Mouse (Mus musculus) cerebellum, postnatal 10 days (tissue): ENCODE data around the gene Rere.

Experiments
- DNase-seq, 2 experiments: peaks; one replicate each; pipeline ENCODE4 v3.0.0; 2021; ENCODE audit warnings: mixed read lengths in 2 of 2

The Rere gene

DNA sequence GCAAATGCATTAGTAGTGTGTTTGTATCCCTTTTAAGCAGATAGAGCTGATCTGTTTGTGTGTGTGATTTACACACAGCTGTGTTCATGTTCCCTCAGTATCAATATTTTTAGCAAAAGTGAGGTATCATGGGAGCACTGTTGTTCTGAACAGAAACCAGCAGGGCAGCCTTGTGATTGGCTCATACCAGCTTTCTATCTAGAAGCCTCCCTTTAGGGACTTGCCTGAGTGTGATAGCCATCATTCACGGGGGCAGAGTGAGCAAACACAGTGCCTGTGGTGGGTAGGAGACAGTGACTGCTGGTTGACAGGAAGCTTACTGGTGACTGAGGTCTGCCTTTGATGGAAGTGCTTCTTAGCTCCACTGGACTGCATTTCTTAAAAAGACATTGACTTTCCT, 276.5 kb downstream of the Rere start:
- DNase-seq = no peak

DNA sequence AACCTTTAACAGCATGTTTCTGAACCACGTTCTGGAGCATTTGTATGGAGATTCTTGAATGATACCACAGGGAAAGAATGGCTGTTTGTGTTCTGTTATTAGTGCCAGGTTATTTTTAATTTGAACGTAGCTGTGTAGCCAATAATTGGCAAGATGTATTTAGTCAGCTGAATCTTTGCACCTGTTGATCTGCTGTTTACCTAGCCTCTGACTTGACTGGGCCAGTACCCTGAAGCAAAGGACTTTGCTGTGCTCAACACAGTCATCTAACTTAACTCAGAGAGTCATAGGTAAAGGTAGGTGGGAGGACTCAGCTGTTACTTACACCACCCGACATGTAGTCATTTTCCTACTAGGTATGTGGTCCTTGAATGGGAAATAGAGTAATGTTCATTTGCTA, 278.1 kb downstream of the Rere start:
- no peak for DNase-seq

DNA sequence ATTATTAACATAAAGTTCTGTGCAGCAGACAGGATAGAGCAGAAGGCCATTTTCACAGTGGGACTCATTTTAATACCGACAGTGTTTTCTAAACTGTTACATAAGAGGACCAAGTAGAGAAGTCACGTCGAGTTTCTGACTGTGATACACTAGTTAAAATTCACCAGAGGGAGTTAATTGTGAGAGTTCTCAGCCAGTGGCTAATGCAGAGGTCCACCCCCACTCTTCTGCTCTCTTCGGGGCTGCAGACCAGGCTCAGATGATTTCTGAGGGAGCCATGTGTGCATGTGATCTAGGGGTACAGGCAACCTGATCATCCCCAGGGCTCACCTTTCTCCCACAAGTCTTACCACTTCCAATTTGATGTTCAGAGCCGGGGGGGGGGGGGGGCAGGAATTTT, 281.8 kb downstream of the Rere start:
- DNase-seq = no peak

DNA sequence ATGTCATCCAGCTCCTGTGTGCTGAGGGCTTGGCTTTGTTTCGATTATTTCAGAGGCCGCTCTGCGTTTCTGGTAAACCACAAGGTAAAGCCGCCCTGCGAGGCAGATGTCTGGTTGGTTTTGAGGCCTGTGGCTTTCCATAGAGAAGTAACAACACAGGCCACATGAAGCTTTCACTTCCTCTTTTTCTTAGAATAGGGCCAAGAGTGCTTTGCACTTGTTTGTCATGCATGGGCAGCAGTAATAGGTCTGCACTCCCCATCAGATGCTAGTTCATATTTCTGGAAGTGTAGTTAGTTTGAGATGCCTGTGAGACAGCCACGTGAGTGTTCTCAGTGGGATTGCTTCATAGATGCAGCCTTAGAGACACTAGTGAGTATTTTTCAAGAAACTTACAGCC, 284.7 kb downstream of the Rere start:
- DNase-seq = no peak

DNA sequence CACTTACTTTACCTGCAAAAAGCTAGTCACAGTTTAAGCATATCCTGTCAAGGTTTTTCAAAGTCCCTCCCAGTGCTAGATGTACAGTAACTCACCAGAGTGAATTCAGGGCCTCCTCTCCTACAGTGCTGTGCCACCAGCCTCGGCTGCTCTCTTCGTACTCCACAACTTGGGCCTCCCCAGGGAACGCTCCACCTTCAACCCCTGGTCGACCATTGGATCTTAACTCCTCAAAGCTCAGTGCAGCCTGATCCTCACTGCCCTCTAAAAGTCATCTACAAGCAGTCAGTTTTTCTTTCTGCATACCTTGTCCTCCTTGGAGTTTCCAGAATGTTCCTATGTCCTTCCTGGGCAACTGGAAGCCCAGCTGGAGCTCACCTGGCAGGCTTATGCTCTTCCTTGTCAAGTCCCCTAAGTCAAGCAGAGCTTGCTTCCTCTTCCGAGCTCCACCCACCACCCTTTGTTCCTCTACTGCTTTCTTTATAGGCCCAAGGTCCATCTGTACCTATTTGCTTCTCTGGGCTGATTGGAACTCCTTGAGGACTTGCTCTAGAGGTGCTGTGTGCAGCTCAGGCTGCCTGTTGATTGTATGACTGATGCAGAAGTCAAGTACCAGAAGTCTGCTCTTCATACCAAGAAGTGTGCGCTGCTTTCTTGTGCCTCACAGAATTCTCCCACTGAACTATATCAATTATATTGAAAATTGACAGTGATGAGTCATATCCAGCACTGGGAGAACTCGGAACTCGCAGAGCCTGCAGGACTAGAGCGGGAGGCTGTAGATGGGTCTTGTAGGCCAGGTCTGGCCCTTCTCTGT, 287.1 kb downstream of the Rere start:
- DNase-seq = peak in 1 of 2 experiments; percentile 34

DNA sequence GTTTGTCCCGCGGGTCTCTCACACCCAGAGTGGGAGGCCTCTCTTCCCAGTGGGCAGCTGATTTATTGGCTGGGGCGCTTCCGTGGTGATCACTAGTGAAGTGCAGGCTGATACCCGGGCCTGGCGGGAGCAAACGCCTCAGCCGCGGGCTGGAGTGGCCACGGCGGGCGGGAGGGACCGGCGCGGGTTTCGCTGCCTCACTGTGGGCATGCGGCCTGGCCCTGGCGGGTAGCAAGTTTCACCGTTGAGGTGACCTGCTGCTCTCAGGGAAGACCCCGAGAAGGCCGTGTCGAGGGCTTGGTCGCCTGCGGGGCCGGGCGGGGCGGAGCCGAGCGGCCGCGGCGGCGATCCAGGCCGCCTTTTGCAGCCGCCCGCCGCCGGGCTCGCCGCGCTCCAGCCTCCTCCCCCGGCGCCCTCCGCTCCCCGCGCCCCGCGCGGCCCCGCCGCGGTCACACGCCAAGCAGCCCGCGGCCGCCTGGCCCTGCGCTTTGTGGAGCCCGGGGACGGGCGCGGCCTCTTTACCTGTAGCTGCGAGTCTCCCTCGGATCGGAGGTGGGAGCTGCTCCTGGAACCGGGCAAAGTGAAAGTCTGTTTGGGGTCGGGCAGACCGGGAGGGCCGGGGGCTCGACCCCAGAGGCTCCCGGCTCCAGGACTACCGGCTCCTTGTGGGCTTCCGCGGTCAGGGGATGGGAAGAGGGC, 287.8 kb downstream of the Rere start:
- peak; percentile 78 to 81 for DNase-seq

DNA sequence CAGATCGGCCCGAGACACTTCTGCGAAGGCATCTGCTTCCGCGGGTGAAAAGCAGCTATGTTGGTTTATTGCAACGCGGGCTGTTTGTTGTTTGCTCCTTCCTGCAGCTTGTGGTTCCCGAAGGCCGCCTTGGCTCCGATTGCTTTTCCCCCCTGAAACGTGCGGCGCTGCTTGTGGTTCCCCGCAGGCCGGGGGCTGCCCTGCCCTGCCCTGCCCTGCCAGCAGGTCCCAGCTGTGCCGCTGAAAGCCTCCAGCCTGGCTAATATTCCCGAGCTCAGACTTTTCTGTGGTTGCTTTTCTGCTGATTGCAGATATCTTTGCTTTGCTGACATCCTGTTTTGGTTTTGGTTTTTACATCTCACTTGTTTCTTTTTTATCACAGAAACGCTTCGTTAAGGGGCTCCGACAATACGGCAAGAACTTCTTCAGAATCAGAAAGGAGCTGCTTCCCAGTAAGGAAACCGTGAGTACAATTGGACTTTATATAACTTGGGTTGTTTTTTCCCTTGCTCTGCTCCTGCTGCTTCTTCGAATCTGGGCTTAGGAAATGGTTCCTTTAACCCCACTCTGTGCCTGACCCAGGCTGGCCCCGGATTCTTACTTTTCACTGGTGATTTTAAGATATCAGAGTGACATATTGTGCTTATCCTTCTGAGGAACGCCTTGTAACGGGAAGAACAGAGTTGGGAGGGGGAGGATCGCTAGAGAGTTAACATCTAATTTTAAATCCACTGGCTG, 288.6 kb downstream of the Rere start:
- DNase-seq = peak; percentile 76 to 77

DNA sequence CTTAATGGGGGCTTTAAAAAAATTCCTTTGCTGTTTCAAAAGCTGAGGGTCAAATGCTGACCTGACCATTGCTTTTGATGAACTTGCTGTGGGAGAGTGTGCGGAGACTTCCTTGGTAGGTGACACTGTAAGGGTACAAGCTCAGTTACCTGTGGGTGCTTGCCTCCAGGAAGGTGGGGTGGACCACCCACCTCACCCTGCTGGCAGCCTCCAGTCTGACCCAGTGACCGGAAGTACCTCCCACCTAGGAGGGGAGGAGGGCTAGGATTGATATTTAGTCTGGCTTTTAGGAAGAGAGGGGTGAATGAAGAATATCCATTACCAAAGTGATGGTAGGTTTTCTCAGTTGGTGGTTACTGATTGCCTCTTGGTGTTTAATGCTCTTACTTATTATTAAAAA, 289.3 kb downstream of the Rere start:
- no peak for DNase-seq

DNA sequence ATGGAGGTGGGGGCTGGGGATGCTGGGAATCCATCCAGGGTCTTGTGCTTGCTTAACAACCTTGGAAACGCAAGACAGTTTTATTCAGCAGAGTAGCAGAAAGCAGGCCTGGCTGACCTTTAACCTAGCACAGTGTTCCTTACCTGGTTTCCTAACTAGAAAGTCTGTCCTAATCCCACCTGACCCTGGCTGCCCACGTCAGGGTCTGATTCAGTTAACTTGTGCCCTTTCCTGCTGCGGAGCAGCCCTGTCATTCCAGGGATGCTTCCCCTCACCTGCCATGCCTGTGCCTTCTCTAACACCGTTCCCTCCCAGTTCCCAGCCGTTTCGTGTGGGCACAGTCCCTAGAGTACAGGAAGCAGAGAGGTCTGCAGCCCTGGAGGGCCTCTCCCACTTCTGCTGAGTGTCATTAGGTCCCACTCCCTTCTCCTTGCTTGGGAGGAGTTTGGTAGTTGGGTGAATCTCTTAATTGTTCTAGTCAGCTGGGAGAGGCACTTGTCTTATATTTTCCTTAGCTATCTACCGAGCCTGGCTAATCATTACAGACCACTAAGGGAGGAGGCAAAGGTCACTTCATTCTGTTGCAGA, 290.8 kb downstream of the Rere start:
- DNase-seq = no peak

DNA sequence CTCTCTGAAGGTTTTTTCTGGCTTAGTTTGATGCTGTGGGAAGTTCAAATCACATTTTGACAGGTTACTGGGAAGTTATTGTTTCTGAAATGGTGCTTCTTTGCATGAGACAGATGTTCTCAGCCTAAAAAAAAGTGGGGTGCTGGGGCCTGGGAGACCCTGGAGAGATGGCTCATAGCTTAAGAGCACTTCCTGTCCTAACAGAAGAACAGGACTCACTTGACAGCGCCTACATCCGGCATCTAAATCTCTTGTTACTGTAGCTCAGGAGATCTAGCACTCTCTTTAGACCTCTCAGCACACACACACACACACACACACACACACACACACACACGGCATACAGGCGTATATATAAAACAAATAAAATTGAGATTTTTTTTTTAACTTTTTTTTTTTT, 291.5 kb downstream of the Rere start:
- no peak for DNase-seq

DNA sequence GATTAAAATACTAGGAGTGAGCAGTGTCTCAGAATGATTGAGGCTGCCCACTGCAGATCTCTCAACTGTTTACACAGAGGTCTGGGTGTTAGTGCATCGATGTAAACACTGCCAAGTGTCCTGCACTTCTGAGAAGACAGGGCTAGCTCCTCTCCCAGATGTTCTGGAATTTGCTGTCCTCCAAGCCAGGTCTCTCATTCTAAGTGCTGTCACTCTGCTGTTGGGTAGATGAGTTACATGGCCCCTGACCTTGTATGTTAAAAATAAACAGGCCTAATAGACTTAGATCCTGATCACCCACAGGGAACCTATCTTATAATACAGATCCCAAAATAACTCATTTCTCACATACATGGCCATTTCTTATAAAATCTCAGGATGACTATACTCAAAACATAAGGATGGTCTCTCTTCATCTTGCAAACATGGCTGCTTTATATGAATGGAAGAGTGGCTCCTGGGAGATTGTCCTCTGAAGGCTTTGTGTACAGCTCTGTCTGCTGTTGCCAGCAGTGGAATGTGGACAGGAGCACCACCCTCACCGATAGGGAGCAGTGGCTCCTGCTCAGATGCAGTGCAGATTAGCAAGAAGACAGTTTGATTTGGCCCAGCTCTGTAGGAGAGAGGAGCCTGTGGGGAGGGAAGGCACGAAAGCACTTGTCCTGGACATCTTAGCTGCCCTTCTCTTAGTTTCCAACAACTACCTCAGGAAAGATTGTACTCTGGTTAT, 294.1 kb downstream of the Rere start:
- no peak for DNase-seq

DNA sequence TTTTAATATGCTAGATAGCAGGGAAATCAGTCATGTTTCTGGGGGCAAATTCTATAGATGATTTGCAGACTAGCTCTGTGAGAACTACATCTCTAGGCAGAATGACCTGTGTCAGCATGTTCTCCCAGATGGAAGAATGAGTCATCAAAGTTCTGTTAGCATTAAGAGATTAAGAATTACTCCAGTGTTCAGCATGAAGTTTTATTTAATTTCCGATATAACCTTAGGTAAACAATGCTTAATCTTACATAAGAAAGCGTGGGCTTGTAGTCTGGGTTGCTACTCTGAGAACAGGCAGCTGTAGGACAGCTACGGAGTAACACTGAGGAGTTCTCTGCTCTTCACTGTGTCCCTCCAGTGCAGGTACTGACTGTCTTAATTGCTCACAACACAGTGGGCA, 294.9 kb downstream of the Rere start:
- DNase-seq = no peak

DNA sequence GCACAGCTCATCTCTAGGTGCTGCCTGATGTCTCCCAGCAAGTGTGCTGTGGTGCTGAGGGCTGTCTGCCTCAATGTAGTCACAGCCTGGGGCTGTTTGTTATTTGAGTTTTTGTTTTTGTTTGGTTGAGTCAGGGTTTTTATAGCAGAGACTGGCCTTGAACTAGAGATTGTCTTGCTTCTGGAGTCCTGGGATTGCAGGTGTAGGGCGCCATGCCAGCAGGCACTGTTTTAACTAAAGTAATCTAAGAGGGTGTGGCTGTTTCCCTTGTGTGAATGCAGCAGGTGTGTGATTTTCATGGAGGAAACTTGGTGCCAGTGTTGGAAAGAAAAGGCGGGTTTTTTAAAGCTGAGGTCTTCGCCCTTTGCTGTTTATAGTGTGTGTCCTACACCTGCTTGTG, 296.6 kb downstream of the Rere start:
- DNase-seq = no peak

DNA sequence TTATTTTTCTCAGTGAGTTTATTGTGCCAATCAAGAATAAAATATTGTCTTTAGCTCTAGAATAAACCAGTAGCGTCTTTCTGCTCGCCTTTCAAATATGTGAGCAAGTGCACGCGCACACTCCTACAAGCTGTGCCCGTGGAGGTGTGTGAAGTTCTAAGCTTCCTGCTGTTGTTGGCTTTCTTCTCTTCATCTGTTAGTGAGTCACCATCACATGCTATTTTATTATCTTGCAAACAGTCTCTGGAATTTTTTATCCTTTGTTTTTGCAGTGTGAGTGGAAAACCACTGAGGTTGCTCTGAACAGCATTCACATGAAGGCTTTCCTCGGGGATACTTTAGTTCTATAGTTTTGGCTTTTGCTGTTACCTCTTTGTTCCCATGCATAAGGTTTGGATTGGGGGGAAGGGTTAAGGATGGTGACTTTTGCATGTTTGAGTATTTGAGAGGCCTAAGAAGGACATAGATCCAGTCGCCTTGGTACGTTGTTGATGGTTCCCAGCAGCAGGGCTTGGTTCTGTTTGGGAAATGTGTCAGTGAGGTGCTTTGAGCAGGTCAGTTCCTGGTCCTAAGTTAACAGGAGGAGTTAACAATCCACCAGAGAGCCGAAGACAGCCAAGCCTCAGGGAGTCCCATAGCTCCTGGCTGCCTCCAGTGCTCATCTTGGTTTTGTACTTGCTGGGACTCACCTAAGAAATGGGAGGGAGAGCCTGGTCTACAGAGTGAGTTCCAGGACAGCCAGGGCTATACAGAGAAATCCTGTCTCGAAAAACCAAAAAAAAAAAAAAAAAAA, 300.7 kb downstream of the Rere start:
- no peak for DNase-seq

DNA sequence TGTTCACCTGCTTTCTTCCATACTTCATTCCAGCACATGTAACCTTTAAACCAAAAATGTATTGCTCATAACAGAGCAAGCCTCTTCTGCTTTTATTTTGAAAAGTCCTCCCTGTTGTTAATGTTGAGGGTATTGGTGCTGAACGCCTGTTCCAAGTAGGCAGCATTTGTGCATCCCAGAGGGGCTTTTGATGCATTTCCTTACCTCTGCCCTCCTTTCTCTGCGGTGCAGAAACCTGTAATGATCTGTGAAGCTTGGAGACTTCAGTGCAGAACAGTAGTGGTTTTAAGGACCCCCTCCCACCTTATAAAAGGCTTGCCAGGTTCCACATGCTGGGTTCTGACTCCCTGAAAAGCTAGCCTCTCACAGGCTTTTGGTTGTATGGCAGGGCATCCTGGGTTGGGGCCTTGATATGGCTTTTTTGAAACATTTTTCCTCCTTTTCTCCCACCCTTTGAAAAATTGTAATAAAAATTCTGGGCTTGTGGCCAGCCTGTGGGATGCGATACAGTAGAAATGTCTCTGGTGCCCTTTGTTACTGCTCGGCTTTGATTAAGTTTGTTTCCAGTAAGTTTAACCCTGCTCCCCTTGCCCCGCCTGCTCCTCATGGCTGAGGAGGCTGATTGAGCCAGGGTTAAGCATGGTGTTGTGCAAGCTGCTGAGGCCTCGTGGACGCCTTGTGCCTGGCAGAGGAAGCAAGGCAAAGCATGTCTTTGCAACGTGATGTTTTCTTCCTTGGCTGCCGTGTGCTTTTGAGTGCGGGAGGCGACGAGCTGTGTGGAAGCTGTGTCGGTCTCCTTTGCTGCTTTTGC, 301.7 kb downstream of the Rere start:
- peak; percentile 58 to 65 for DNase-seq

DNA sequence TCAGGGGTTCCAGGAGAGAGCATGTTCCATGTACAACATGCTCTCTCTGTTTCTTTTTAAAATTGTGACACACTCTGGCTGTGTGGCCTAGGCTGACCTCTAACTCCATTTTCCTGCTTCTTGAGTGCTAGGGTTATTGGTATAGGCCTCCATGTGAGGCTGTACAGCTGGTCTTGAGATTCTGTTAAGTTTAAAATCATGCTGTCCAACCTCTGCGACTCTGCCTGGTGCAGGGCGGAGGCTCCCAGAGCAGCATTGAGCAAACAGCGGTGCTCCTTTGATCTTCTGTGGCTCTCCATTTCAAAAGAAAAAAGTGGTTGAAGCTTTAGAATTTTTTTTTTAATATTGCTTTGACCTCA, 302.3 kb downstream of the Rere start:
- DNase-seq = no peak

DNA sequence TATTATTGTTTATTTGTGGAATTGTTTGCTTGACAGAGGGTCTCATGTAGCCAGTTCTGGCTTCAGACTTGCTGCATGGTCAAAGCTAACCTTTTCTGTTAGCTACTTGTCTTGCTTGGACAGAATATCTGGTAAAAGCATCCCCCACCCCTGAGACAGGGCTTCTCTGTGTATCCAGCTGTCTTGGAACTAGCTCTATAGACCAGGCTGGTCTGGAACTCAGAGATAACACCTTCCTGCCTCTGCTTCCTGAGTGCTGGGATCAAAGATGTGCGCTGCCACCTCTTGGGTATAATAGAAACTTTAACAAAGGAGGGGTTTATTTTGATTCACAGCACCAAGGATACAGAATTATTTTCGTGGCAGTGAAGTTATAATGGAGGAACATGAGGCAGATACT, 304.4 kb downstream of the Rere start:
- DNase-seq = no peak

DNA sequence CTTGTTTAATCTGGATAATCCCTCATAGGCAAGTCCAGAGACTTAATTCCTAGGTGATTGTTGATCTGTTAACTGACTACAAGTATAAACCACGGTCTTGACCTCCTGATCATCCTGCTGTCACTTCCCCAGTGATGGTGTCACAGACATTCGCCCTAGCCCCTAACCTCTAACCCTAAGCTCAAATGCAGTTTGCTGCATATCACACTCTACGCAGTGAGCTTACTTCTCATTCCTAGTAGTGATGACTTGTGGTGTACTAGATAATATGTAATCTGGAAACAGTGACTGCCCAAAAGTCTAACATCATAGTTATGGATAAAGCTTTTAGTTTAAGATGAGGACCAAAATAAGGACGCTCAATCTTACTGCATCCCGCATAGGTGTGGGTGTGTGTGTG, 304.8 kb downstream of the Rere start:
- DNase-seq = no peak

DNA sequence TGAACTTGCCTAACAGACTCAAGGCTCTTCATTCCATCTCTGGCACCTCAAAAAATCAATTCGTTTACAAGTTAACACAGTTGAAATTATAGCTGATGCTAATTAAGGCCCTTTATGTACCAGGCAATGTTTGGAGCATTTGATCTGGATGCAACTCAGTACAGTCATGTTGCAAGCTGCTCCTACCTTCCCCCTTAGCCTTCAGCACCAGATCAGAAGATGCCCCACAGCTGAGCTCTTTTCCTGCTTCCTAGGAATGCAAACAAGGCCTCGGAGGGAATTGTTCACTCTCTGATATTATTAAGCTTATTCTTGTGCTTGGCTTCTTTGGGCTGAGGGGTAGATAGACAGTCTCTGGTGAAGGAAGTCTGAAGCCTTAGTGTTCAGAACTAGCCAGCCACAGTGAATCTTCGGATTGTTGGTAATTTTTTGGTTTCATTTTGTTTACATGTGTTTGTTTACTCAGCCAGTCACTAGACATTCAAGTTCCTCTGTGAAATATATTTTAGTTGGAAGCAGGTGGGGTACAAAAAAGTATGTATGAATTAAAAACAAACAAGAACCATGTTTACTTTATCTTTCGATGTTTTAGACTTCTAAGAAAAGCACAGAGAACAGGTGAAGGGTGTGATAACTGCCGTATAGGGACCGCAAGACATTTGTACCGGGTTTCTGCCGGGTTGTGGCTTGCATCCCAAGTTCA, 306.3 kb downstream of the Rere start:
- no peak for DNase-seq

DNA sequence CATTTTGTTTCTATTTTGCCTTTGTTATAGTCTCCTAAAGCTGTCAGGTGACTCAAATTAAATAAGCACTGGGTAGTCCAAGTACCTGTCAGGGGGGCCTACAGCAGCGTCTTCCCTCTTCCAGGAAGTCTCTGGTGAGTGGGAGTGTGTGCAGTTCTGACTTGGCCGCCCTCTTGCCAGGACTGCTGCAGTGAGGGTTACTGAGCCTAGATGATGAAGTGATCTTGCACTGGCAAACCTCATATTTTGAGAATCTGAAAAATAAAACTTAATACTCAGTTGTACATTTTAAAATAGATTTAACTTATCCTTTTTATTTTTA, 306.8 kb downstream of the Rere start:
- DNase-seq = no peak
